Mouse (Mus musculus) natural killer cell, adult 2 months (primary cell): ENCODE data around the gene Alg9.

ENCODE experiments used
- DNase-seq, 2 experiments: peaks; one replicate each; pipeline ENCODE4 v3.0.0; 2022; ENCODE audit warnings: low spot score in 2 of 2

Gene Alg9

GRCm38 (mm10) chr9:50884741-50885599 is 110.2 kb downstream of the Alg9 start:
- peak; percentile 7 to 17 for DNase-seq

DNA sequence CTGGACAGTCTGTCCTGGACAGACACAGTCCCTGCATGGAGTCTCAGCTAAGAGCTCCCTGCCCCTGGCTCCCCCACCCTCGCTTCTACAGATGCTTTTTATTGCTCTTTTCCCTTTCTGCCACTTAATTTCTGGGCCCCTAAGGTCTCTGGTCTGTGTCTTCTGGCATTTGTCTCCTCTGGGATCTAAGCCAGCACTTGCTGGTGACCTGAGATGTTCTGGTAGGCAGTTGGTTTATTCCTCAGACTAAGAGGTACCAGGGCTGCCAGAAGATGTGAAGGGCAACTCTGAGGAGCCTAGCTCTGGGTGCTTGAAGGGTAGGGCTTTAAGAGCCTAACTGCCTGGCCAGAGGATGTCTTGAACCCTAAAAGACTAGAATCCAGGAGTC is 110.8 kb downstream of the Alg9 start:
- DNase-seq = no peak

- DNase-seq = no peak
These were observed 112.1 kb downstream of the Alg9 start for GRCm38 (mm10) chr9:50886870-50887269.

- no peak for DNase-seq
These were observed 112.5 kb downstream of the Alg9 start for GRCm38 (mm10) chr9:50887351-50887750.

- no peak for DNase-seq
These were observed 114.4 kb downstream of the Alg9 start for GRCm38 (mm10) chr9:50889211-50889610.

DNA sequence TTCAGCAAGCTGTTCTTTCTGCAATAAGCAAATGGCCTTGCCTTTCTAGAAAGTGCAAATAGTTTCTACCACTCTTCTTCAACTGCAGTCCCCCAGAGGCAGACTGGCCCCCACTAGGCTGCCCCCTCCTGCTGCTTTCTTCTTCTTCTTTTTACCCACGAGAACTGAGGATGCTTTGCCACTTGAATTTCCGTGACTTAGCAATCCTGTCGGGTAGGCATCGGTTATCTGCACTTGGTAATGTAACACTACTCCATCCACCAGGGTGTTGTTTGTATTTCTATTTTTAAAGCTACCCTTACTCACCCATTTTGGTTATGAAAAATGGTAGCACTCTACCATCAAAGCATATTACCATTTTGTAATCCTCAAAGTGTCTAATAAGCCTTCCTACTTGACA is 115.1 kb downstream of the Alg9 start:
- no peak for DNase-seq

DNA sequence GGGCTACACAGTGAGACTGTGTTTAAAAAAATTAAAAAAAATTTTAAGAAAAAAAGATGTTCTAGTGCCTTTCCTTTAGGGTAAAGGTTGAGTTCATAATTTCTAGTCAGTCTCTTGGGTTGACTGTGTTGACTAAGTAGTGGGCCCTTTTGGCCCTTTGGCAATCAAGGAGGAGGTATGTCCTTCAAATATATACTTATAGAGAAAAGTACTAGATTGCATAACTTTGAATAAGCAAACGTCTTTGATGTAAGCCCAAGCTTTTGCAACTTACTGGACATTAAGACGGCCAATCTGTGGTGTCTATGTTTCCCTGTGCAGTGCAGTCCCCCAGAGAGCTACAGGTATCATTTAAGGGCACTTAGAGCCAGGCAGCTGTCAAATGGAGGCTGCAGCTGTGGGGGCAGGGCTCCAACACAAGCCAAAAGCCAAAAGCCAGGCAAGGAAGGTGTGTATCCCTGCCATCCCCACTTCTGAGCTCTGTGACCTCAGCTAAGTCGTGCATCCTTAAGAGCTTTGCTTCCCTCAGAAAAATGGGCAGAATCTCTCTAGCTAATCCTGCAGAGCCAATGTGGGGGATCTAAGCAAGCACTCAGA is 115.8 kb downstream of the Alg9 start:
- no peak for DNase-seq
